Mouse (Mus musculus): Measurements from ENCODE around the gene Tradd. TPM values are rescaled to one million over a fixed set of nuclear protein-coding genes. Genes with fewer than 3 reads are reported as not detected.

Tradd gene
- polyA plus RNA-seq, 1 experiment from 2014 or later: 18.0 TPM

DNA sequence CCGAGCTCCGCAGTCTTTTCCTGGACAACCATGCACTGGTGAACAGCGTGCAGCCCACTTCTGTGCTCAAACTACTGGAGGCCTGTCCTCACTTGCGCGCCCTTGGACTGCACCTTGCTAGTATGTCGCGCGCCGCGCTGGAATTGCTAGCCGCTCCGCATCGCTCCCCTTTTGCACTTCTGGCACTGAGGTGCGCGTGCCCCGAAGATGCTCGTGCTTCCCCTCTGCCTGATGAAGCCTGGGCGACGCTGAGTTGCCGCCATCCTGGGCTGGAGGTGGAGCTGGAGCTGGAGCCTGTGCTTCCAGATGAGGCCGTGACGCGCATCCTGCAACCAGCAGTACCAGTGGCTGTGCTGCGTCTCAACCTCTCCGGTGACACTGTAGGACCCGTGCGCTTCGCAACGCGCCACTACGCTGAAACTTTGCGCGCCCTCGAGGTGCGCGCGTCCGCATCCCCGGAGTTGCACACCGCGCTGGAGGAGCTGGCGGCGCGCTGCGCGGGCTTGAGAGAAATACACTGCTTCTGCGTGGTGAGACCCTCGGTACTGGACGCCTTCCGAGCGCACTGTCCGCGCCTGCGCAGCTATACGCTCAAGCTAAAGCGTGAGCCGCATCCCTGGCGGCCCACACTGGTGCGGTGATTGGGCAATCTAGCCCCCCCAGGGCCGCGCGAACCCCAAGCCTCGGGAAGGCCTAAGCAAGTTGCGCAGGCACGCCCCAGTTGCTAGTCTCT lies 4.1 kb upstream of the Tradd start:
- Histone ChIP-seq H3K4me2 (ENCODE audit: low read length) (peak overlapping the region; percentile 97), H3K9ac (ENCODE audit: low read length) (peak overlapping the region; percentile 69), H3K4me3 (ENCODE audit: control insufficient read depth in 1 of 2, insufficient read depth in 1 of 2, low read depth in 1 of 2, low read length in 2 of 2) (peak overlapping the region; percentile 44 to 54), H3K4me1 (ENCODE audit: control insufficient read depth in 2 of 2, insufficient read depth in 2 of 2, low read length in 2 of 2) (peaks cover 13 to 33% of the 10 kb centered on the region in 2 experiments; a peak in 3 of 4 replicates), H3K36me3 (ENCODE audit: control insufficient read depth, insufficient read depth, low read length) (no peaks in the 10 kb centered on the region), H3K9me3 (ENCODE audit: control insufficient read depth, low read length) (no peaks in the 10 kb centered on the region), H3K27ac (replicated peaks in 1 of 2; ENCODE audit: control insufficient read depth in 1 of 2, insufficient read depth in 1 of 2, low read depth in 2 of 2, low read length in 2 of 2) (no peak overlapping the region), H3K27me3 (ENCODE audit: control insufficient read depth, insufficient read depth, low read length) (peaks cover 73% of the 10 kb centered on the region)
- peak; percentile 29 for ATAC-seq (ENCODE audit: insufficient number of reproducible peaks, insufficient read depth, low FRiP score, low read depth)
- WGBS: under 1% methylated on average over 65 of the region's 65 CpGs

DNA sequence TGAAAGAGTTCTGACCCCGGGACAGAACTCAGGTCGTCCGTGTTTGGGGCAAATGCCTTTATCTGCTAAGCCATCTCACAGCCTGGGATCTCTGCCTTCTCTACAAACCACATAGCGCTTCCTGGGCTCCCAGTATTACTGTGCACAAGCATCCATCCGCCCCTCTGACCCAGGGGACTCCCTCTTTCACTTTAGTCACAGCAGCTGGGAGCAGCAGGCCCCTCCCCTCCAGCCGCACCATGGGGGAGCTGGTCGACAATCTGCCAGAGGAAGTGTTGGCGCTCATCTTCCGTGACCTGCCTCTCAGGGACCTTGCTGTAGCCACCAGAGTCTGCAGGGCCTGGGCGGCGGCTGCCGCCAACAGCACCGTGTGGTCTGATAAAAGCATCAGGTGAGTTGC lies 2.4 kb upstream of the Tradd start:
- no peaks in the 10 kb centered on the region for H3K36me3 ChIP-seq (ENCODE audit: control insufficient read depth, insufficient read depth, low read length)
- no peak overlapping the region for H3K4me2 ChIP-seq (ENCODE audit: low read length)
- H3K9me3 ChIP-seq (ENCODE audit: control insufficient read depth, low read length): no peaks in the 10 kb centered on the region
- H3K4me1 ChIP-seq (ENCODE audit: control insufficient read depth in 2 of 2, insufficient read depth in 2 of 2, low read length in 2 of 2): peaks cover 13 to 33% of the 10 kb centered on the region in 2 experiments; a peak in 3 of 4 replicates
- no peak overlapping the region for H3K4me3 ChIP-seq (ENCODE audit: control insufficient read depth in 1 of 2, insufficient read depth in 1 of 2, low read depth in 1 of 2, low read length in 2 of 2)
- H3K9ac ChIP-seq (ENCODE audit: low read length): no peak overlapping the region
- H3K27ac ChIP-seq (replicated peaks in 1 of 2; ENCODE audit: control insufficient read depth in 1 of 2, insufficient read depth in 1 of 2, low read depth in 2 of 2, low read length in 2 of 2): no peak overlapping the region
- 44% methylated on average over 13 of the region's 13 CpGs for WGBS
- H3K27me3 ChIP-seq (ENCODE audit: control insufficient read depth, insufficient read depth, low read length): peaks cover 56% of the 10 kb centered on the region
- no peak for ATAC-seq (ENCODE audit: insufficient number of reproducible peaks, insufficient read depth, low FRiP score, low read depth)

DNA sequence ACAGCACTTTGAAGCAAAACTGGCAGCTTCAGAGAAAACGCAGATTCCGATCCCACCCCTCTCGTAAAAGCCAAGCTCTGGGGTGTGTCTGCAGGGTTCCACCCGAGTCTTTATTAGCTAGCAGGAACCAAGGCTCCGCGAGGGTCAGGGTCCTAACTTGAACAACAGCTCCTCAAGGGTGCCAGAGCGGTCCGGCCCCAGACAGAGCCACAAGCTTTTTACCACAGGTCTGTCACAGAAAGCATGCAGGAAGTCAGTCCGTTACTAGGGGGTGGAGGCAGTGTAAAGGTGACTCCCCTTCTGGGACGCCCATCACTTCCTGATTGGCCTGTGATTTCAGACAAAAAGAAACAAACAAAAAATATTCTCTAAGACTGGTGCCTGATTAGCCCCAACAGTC lies 719 bp upstream of the Tradd start:
- peaks cover 13 to 30% of the 10 kb centered on the region in 2 experiments; a peak in 3 of 4 replicates for H3K4me1 ChIP-seq (ENCODE audit: control insufficient read depth in 2 of 2, insufficient read depth in 2 of 2, low read length in 2 of 2)
- H3K4me2 ChIP-seq (ENCODE audit: low read length): peak overlapping the region; percentile 95
- H3K9me3 ChIP-seq (ENCODE audit: control insufficient read depth, low read length): 0 out of 2 replicates have a peak, but pooled peaks cover 3% of the 10 kb centered on the region
- no peak for ATAC-seq (ENCODE audit: insufficient number of reproducible peaks, insufficient read depth, low FRiP score, low read depth)
- H3K27me3 ChIP-seq (ENCODE audit: control insufficient read depth, insufficient read depth, low read length): peaks cover 46% of the 10 kb centered on the region
- WGBS: 12% methylated on average over 10 of the region's 10 CpGs
- peak overlapping the region; percentile 80 for H3K9ac ChIP-seq (ENCODE audit: low read length)
- no peak overlapping the region for H3K27ac ChIP-seq (replicated peaks in 1 of 2; ENCODE audit: control insufficient read depth in 1 of 2, insufficient read depth in 1 of 2, low read depth in 2 of 2, low read length in 2 of 2)
- peak overlapping the region; percentile 59 to 76 for H3K4me3 ChIP-seq (ENCODE audit: control insufficient read depth in 1 of 2, insufficient read depth in 1 of 2, low read depth in 1 of 2, low read length in 2 of 2)
- no peaks in the 10 kb centered on the region for H3K36me3 ChIP-seq (ENCODE audit: control insufficient read depth, insufficient read depth, low read length)

DNA sequence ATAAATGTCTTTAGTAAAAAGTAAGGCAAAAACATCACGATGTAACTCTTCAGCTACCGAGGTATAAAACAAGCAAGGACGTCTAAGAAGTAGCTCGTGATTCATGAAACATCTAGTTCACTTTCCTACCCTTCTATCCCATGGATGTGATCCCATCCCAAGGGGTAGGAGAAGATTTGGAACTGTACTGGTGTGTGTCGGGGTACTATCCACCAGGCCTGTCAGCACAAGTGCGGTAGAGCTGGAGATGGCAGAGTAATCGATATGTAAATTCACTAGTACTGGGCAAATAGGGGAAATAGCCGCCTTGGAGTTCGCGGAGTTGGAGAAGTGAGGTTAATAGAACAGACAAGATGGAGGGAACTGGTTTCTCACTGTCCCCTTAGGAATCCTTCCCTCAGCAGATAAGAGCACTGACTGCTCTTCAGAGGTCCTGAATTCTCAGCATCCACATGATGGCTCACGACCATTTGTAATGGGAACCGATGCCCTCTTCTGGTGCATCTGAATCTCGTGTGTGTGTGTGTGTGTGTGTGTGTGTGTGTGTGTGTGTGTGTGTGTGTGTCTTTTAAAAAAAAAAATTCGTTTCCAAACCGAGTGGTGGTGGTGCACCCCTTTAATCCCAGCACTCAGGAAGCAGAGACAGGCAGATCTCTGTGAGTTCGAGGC lies 1.0 kb downstream of the Tradd start:
- no peak for ATAC-seq (ENCODE audit: insufficient number of reproducible peaks, insufficient read depth, low FRiP score, low read depth)
- Histone ChIP-seq H3K4me3 (ENCODE audit: control insufficient read depth in 1 of 2, insufficient read depth in 1 of 2, low read depth in 1 of 2, low read length in 2 of 2) (peak overlapping the region in 1 of 2 experiments; percentile 59; a peak in 1 of 4 replicates), H3K4me2 (ENCODE audit: low read length) (peak overlapping the region; percentile 95), H3K9ac (ENCODE audit: low read length) (no peak overlapping the region), H3K9me3 (ENCODE audit: control insufficient read depth, low read length) (0 out of 2 replicates have a peak, but pooled peaks cover 3% of the 10 kb centered on the region), H3K36me3 (ENCODE audit: control insufficient read depth, insufficient read depth, low read length) (no peaks in the 10 kb centered on the region), H3K4me1 (ENCODE audit: control insufficient read depth in 2 of 2, insufficient read depth in 2 of 2, low read length in 2 of 2) (peaks cover 4 to 31% of the 10 kb centered on the region in 2 experiments; a peak in 3 of 4 replicates), H3K27me3 (ENCODE audit: control insufficient read depth, insufficient read depth, low read length) (peaks cover 38% of the 10 kb centered on the region), H3K27ac (replicated peaks in 1 of 2; ENCODE audit: control insufficient read depth in 1 of 2, insufficient read depth in 1 of 2, low read depth in 2 of 2, low read length in 2 of 2) (no peak overlapping the region)
- WGBS: 40% methylated on average over 16 of the region's 16 CpGs

DNA sequence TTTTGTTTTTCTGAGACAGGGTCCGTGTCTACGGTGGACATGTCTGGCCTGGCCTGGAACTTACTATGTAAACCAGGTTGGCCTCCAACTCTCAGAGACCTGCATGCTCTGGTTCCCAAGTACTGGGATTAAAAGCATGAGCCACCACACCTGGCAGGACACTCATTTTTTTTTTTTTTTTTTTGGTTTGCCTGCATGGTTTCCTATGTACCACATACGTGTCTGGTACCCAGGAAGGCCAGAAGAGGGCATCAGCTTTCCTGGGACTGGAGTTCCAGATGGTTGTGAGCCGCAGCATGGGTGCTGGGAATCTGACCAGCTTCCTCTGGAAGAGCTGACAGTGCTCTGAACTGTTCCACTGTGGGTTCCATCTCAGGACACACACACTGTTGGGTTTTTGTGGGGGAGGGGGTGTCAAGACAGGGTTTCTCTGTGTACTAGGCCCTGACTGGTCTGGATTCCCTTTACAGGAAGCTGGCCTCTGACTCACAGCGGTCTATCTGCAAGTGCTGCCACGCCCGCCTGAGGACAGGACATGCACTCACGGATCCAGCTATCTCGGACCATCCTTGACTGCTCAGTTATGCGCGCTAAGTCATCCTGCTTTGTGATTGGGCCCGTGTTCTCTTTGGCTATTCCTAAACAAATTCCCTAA lies 3.0 kb downstream of the Tradd start:
- no peak overlapping the region for H3K9ac ChIP-seq (ENCODE audit: low read length)
- peaks cover 30% of the 10 kb centered on the region for H3K27me3 ChIP-seq (ENCODE audit: control insufficient read depth, insufficient read depth, low read length)
- no peak for ATAC-seq (ENCODE audit: insufficient number of reproducible peaks, insufficient read depth, low FRiP score, low read depth)
- H3K4me1 ChIP-seq (ENCODE audit: control insufficient read depth in 2 of 2, insufficient read depth in 2 of 2, low read length in 2 of 2): peaks cover 2 to 27% of the 10 kb centered on the region in 2 experiments; a peak in 3 of 4 replicates
- 79% methylated on average over 12 of the region's 12 CpGs for WGBS
- no peak overlapping the region for H3K4me2 ChIP-seq (ENCODE audit: low read length)
- H3K9me3 ChIP-seq (ENCODE audit: control insufficient read depth, low read length): 0 out of 2 replicates have a peak, but pooled peaks cover 3% of the 10 kb centered on the region
- no peaks in the 10 kb centered on the region for H3K36me3 ChIP-seq (ENCODE audit: control insufficient read depth, insufficient read depth, low read length)
- H3K27ac ChIP-seq (replicated peaks in 1 of 2; ENCODE audit: control insufficient read depth in 1 of 2, insufficient read depth in 1 of 2, low read depth in 2 of 2, low read length in 2 of 2): no peak overlapping the region
- H3K4me3 ChIP-seq (ENCODE audit: control insufficient read depth in 1 of 2, insufficient read depth in 1 of 2, low read depth in 1 of 2, low read length in 2 of 2): no peak overlapping the region

DNA sequence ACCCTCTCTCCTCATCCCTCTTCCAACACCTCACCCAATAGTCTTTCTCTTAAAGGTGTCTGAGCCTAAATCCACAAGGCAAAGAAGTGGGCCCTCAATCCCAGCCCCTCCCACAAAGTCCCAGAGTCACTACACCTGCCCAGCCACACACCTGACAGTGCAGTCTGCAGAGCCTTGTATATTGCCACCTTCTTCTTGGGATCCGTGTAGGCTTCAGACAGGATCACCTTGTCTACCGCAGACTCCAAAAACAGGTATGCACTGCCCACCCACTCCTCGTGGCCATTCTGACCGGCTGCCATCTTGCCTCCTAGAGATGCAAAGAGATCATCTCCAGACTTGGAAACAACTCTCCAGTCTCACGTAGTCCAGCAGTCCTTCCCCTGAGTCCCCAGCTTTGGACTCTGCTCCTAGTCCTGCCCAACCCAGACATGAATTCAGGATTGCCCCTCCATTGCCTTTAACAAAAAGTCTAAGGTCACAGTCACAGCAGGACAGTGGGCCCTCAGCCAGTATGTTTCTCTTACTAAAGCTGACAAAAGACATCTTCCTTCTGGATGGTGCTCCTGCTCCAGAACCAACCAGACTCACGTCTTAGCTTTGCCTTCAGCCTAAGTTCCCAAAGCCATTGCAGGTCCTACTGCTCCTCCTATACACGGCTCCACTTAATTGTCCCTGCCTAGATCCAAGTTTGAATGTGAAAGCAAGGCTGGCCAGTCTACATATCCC lies 3.9 kb downstream of the Tradd start:
- 0 out of 2 replicates have a peak, but pooled peaks cover 3% of the 10 kb centered on the region for H3K9me3 ChIP-seq (ENCODE audit: control insufficient read depth, low read length)
- H3K36me3 ChIP-seq (ENCODE audit: control insufficient read depth, insufficient read depth, low read length): no peaks in the 10 kb centered on the region
- H3K27me3 ChIP-seq (ENCODE audit: control insufficient read depth, insufficient read depth, low read length): peaks cover 29% of the 10 kb centered on the region
- no peak for ATAC-seq (ENCODE audit: insufficient number of reproducible peaks, insufficient read depth, low FRiP score, low read depth)
- no peak overlapping the region for H3K4me2 ChIP-seq (ENCODE audit: low read length)
- no peak overlapping the region for H3K4me3 ChIP-seq (ENCODE audit: control insufficient read depth in 1 of 2, insufficient read depth in 1 of 2, low read depth in 1 of 2, low read length in 2 of 2)
- 65% methylated on average over 7 of the region's 7 CpGs for WGBS
- H3K4me1 ChIP-seq (ENCODE audit: control insufficient read depth in 2 of 2, insufficient read depth in 2 of 2, low read length in 2 of 2): peaks cover 2 to 27% of the 10 kb centered on the region in 2 experiments; a peak in 3 of 4 replicates
- no peak overlapping the region for H3K27ac ChIP-seq (replicated peaks in 1 of 2; ENCODE audit: control insufficient read depth in 1 of 2, insufficient read depth in 1 of 2, low read depth in 2 of 2, low read length in 2 of 2)
- no peak overlapping the region for H3K9ac ChIP-seq (ENCODE audit: low read length)
